Mouse (Mus musculus): ENCODE measurements around the gene Fam180a. TPM values are rescaled to one million over a fixed set of nuclear protein-coding genes. Genes with fewer than 3 reads are reported as not detected.
A peak's percentile ranks its signal among the peaks of the same experiment; 100 is the strongest.

Fam180a gene
- total RNA-seq (2015) (not detected in 2 replicates), total RNA-seq (2017) (not detected in 2 replicates)

DNA sequence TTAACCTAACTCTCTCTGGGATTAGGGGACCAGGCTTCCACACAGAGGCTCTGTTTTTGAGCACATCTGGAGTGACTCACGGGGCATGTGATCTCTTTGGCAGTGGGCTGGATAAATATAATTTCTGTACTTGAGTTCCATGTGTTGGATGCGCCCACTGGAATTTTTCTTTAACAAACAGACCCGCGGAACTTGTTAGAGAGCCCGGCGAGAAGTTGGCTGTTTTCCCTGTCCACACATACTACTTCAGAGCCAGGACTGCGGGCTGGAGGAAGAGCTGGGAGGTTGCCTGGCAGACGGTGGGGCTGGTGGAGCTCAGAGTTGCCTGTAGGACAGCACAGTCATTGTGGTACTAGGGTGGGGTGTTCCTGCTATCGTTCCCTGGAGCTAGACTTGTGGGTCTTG lies at the start of gene Fam180a:
TSS of gene Fam180a (minus strand) at position 31 of the 405 bp plus-strand sequence.
- no peak for ATAC-seq (ENCODE audit: poor library complexity, severe bottlenecking)

DNA sequence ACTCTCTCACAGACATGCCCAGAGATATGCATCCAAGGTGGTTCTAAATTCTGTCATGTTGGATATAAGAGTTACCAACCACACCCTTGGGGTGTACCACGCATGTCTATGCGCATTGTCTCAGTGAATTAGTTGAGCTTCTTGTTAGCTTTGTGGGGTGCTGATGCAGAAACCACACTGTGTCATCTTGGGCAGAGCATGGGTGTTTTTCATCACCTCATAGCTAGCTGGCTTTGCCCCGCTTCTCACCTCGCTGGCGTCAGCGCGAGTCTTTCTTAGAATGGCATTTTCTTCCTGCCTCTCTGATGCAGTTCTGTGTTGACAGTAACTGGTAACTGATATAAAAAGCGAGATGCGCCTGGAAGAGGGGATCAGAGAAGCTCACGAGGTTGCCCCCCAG lies 48.1 kb upstream of the Fam180a start:
- no peak for ATAC-seq (ENCODE audit: poor library complexity, severe bottlenecking)

DNA sequence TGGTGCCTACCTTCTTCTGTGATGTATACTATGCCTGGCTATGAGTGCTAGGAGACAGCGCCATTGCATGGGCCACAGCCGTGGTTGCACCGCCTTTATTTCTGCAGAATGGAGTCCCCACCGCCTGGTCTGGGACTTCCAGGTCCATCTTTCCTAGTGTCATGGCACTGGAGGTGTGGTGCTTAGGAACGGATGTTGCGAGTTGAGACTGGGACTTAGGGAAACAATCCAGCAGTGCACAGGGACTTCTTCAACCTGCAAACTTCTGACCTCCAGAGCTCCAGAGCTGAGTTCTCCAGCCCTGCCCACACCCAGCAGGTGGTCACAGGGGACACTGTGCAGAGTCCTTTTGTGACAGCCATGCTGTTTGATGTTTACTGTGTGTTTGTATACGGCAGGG lies 44.4 kb upstream of the Fam180a start:
- ATAC-seq (ENCODE audit: poor library complexity, severe bottlenecking): peak; percentile 34

DNA sequence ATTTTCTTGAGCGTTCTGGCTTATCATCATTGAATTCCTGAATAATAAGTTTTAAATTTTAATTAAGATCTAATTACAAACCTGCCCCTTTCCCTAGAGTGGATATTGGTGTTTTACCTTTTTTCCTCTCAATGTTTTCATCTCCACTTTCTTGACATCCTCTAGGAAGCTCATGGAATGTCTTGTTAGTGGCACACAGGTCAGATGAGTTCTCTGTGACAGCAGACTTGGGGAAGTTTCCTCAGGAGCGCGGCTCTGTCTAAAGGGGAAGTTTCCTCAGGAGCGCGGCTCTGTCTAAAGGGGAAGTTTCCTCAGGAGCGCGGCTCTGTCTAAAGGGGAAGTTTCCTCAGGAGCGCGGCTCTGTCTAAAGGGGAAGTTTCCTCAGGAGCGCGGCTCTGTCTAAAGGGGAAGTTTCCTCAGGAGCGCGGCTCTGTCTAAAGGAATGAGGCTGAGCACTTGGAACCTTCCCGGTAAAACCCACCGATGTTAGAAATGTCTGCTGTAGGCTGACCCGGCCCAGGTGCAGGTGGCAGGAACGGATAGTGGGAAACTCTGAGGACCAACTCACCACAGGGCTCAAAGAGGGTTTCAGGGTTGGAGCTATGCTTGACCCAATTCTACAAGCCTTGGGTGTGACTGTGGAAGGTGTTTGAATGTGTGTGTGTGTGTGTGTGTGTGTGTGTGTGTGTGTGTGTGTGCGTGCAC lies 43.8 kb upstream of the Fam180a start:
- peak; percentile 59 for ATAC-seq (ENCODE audit: poor library complexity, severe bottlenecking)

DNA sequence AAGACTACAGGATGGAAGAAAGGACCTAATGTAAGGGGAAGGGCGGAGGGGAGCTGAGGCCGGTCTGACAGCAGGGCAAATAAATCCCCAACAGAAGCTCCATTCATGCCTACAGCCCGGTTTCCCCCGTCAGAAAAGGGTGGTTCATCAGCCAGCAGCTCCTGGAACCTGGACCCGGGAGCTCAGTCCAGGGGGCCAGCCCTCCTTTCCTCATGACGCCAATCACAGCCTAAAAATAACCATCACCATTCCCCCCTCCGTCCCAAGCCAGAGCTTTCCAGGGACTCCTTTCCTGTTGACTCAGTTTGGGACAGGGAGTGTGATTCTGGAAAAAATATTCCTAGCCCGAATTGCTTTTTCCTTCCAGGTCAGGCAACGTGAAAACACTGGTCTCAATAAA lies 36.7 kb upstream of the Fam180a start:
- ATAC-seq (ENCODE audit: poor library complexity, severe bottlenecking): no peak

DNA sequence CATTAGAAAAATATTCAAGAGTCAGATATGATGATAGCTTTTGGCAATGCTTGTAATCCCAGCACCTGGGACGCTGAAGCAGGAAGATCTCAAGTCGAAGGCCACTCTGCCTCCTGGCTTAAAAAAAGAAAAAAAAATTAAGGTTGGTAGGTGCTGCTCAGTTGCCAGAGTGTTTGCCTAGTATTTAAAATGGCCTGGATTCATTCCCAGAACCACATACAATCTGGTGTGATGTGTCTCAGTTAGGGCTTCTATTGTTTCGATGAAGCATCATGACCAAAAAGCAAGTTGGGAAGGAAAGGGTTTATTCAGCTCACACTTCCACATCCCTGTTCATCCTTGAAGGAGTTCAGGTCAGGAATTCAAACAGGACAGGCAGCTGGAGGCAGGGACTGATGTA lies 29.4 kb upstream of the Fam180a start:
- no peak for ATAC-seq (ENCODE audit: poor library complexity, severe bottlenecking)

DNA sequence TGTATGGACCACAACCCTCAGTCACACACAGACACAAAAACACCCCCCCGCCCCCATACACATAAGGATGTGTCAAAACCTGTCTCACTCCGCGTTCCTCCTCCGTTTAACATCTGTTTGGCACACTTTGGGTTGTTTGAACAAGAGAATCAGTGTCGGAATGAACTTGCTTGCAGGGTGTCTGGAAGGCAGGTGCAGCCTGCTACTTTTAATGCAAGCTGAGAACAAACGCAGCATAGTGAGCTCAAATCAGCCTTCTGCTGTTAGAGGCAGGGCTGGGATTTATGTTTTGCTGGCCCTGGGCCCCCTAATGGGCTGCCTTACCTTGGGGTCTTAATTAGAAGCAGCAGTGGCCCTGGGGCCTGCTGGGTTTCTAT lies 28.7 kb upstream of the Fam180a start:
- ATAC-seq (ENCODE audit: poor library complexity, severe bottlenecking): no peak

DNA sequence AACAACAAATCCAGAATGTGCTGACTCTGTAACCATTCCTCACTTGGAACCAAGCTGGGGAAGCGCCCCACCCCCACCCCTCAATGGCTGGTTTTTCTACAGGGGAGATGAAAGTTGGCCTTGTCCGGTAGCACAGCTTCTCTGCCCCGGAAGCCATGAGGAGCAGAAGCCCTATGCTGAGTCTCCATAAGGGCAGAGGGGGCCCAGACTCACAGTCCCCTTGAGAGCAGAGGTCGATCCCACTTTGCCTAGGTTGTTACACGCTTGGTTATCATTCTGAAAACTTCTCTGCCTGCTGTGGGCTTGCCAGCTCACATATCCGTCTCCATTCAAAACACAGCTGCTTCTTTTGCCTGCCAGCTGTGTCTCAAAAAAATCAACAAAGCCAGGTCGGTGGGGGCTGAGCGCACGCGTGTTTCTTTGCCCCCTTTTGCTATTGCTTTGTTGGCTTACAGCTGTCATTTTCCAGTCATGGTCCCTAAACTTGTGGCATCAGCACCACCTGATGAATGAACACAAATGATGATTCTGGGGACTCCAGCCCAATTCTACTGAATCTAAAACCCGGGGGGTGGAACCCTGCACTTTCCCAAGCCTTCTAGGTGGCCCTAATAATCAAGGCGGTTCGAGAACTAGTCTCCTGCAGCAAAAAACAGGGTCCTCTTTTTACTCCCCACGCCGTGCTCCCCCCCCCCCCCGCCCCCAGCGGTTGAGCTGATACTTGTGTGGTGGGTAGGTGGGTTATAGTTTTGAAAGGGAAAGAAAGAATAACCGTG lies 28.1 kb upstream of the Fam180a start:
- no peak for ATAC-seq (ENCODE audit: poor library complexity, severe bottlenecking)

DNA sequence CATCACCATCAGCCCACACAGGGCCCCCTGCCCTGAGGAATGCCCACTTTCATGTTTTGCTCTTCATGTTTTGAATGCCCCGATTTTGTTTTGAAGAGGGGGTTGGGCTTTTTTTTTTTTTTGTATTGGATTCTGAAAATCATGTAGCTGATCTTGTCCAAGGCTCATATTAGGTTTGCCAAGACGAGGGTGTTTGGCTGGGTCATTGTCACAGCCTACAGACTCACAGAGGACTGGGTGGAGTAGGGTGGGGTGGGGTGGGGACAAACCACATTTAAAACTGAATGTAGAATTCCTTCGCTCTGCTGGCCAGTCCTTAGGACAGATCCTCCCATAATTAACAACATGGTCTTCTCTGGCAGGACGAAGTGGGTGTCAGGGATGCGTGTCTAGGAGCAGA lies 27.5 kb upstream of the Fam180a start:
- no peak for ATAC-seq (ENCODE audit: poor library complexity, severe bottlenecking)

DNA sequence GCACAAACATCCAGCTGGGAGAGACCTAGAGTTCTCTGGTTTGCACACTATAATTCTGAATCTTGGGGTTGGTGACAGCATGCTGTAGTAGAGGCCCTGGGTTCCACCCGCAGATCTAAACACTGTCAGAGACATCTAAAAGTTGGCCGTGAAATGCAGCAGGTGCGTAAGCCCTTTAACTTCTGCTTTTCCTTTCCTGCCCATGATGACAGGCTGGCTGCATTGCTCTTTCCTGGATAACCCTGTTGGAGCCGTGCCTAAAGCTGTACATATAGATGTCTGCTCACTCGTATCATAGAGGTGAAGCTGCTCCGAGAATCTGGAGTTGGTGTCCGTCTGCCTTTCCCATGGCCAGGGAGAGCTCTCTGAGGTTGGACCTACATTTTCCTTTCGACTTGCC lies 26.9 kb upstream of the Fam180a start:
- peak; percentile 52 for ATAC-seq (ENCODE audit: poor library complexity, severe bottlenecking)

DNA sequence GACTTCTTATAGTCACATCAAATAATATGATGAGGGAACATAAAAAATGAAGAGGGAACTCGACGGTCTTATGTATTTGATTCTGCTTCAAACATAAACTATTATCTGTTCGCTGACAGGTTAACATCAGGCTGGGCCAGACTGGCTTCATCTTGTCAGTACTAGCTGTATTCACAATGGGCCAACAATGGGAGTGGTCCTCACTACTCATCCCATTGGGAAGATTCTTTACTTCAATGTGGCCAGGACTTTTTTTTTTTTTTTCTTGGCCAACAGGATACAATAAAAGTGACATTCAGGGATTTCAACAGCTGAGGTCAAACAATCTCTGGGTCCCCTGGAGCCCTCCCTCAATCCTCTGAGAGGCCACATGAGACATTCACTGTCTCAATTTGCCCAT lies 25.9 kb upstream of the Fam180a start:
- ATAC-seq (ENCODE audit: poor library complexity, severe bottlenecking): no peak

DNA sequence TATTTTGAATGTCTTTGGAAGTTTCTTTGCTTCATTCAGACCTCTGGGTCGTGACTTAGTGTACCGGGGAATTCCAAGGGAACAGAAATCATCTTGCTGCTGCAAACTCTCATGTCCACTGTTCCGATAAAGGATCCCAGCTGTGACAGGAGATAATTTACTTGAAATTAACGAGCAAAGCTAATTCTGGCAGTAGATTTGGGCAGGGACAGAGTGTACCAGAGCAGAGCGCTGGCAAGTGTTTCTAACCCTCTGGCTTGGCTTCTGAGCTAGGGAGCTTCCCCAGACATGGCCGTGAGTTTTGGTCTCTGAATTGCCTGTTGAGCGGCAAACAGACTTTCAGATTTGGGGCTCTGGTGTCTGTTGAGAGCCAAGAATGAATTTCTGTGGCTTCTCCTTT lies 23.8 kb upstream of the Fam180a start:
- no peak for ATAC-seq (ENCODE audit: poor library complexity, severe bottlenecking)

DNA sequence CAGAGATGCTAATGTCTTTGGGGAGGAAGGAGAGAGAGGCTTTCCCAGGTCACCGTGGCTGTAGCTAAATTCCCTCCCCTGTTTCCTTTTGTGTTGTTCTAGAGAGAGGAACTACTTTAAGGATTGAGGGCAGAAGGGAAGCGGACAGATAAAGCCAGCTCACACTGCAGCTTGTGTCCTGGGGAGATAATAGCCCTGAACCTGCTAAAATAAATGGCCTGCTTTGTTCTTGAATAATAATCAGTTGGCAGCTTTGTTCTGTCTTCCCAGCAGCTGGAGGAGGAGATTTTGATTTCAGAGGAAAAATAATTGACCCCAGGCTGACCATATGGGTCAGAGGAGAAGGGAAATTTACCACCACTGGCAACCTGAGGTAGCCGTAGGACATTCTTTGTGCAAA lies 12.7 kb upstream of the Fam180a start:
- no peak for ATAC-seq (ENCODE audit: poor library complexity, severe bottlenecking)

DNA sequence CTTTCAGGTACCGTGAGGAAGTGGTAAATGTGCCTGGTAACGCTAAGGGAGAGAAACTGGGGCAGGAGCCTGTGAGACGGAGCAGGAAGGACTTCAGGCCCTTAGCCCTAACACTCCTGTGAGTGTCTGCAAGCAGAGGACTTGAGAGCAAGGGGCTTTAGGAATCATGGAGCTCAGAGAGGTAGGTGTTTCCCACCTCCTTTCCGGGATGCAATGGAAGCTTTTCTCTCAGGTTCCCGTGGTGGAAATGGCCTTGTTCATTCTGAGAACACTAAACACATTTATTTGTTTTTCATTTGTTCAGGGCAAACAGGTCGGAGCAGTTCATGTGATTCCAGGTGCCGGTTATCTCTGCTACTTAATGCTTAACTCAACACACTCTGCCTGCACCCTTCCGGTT lies 11.9 kb upstream of the Fam180a start:
- ATAC-seq (ENCODE audit: poor library complexity, severe bottlenecking): no peak

DNA sequence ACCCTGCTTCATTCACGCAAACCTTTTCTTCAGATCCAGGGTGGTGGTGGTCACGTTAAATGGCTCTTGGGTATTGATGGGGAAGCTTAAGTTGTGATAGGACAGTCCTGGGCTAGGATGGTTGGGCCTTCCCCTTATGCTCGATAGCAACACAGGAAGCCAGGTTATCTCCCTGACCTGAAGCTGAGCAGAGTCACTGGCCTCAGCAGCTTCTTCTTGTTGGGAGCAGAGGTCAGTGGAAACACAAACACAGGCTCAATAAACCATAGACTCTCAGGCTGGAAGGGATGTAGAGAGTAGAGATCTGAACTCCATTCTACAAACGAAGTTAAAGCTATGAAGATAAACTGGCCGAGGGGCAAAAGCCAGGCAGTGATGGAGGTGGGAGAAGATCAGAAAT lies 9.5 kb upstream of the Fam180a start:
- no peak for ATAC-seq (ENCODE audit: poor library complexity, severe bottlenecking)

DNA sequence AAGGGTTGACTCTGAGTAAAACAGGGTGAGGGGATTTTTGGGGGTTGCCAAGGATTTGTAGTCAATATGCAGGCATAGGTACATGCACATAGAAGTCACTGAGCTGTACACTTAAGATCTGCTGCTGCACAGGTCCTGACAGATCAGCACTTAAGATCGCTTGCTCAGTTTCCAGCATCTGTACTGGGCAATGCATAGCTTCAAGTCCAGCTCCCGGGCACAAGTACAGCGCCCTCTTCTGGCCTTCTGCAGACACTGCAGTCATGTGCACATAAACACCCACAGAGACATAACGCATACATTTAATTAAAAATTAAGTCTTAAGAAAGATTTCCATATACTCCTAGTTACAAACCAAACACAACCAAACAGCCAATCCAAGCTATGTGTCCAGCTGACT lies 8.3 kb upstream of the Fam180a start:
- no peak for ATAC-seq (ENCODE audit: poor library complexity, severe bottlenecking)

DNA sequence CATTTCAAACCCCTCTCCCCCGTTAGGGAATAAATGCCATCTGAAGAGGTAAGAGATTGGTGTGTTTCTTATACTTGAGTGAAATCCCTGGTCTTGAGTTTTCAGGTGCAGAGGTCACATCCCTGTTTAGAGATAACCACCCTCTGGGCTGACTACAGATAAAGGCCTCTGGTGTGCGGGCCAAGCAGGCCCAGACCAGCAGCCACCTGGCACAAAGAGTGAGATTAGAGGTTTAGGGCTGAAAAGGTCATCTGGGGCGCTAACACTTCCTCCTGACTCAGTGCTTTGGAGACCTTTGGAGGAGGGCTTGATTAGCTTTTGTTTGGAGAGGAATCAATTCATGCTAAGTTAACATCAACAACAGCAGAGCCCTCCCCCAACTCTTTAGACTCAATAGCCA lies 7.7 kb upstream of the Fam180a start:
- ATAC-seq (ENCODE audit: poor library complexity, severe bottlenecking): no peak

DNA sequence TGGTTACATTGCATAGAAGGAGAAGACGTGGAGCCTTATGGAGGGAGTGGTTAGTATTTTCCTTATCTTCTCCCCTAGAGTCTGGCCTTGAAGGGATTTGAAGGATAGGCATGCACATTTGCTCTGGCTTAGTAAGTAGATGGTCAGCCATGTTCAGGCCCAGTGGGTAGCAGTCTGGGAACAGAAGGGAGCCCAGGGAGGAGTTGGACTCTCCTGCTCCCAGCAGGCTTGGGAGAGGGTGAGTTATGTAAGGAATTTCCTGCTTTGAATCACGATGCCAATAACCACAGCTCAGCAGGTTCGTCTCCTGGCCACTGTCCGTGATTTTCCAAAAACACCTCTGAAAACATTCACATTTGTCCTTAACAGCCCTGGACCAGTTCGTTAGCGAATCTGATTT lies 4.9 kb upstream of the Fam180a start:
- no peak for ATAC-seq (ENCODE audit: poor library complexity, severe bottlenecking)

DNA sequence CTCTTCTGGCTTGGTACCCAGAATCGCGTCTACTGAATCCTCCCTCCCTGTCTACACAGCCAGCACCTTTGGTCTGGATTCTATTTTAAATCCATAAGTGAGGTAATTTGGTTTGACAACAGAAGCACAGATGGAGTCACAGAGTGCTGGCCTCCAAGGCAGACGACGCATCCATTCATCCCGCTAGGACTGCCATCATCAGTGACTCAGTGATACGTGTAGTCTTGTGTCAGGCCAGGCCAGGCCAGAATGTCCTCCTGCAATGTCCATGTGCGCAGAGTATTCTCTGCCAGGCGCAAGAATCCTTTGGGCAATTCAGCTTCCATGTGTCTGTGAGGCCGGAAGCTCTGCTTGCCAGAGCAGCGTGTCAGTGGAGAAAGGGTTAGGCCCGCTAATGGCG lies 4.0 kb upstream of the Fam180a start:
- ATAC-seq (ENCODE audit: poor library complexity, severe bottlenecking): no peak

DNA sequence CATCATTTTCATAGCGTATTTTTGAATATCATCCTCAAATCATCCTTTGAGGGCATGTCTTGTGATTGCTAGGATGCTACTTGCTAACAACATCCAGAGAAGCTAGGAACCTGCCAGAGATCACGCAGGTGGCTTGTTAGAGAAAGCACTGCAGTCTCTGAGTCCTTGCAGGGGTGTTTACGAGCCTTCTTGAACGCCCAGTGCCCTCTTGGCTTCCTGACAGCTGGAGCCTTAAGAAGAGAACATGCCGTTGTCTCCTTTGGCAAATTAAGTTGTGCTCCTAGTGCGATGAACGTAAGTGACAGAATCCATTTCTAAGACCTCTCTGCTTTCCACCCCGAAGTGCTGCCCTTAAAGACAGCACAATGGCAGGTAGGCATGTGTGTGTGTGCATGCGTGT lies 1.6 kb downstream of the Fam180a start:
- ATAC-seq (ENCODE audit: poor library complexity, severe bottlenecking): no peak

DNA sequence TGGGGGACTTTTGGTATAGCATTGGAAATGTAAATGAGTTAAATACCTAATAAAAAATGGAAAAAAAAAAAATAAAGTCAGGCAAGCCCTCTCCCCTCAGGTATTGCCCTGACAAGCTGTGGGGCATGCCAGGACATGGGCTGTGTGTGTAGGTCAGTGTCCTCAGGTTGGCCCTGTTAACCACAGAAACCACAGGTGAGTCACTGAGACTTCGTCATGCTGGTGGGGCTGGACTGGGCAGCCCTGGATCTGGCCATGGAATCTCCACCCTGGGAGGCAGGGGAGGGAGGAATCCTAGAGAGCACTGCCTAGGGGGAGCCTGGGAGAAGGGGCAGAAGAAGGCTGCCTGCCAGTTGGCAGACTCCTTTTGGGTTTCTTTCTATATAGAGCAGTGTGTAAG lies 2.9 kb downstream of the Fam180a start:
- ATAC-seq (ENCODE audit: poor library complexity, severe bottlenecking): no peak

DNA sequence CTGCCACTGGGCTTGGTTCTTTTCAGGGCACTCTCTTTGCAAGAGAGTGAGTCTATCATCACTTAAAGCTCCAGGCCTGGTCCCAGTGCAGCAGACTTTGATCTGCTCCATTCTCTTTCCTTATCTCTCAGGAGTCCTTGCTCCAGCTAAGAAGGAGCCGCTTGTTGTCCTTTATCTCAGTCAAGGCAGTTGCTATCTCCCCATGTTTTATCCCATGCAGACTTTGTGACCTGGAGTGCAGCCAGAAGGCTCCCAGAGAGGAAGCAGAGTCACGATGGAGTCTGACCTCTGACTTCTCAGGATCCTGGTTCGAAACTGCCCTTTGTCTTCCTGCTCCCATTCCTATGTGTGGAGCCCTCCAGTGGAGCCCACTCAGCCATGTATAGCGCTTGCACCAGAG lies 4.8 kb downstream of the Fam180a start:
- no peak for ATAC-seq (ENCODE audit: poor library complexity, severe bottlenecking)

DNA sequence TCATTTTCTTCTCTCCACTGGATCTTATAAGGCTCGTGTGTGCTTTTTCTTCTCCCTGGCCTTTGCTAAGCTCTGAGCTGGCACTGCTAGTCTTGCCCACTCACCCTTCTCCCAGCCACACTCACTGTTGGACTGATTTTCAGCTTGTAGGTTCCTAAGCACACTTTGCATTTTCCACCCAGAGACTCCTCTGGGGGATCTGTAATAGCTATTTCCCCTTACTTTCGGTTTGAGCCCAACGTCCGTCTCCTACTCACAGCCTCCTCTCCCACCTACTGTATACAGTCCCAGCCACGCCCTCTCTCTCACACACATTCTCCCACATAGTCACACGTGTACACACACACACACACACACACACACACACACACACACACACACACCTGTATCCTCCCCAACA lies 6.1 kb downstream of the Fam180a start:
- no peak for ATAC-seq (ENCODE audit: poor library complexity, severe bottlenecking)
